Mouse (Mus musculus): ENCODE results near the gene Ccr6. TPM values are rescaled to one million over a fixed set of nuclear protein-coding genes. Genes with fewer than 3 reads are reported as not detected.
A peak's percentile ranks its signal among the peaks of the same experiment; 100 is the strongest.
"Not testable (repeated sequence)": the region's sequence is repeated elsewhere in the genome, so short reads cannot be mapped to it uniquely, and the experiment has no call there.

Ccr6 gene
- total RNA-seq, 4 experiments from 2014 or later: not detected

DNA sequence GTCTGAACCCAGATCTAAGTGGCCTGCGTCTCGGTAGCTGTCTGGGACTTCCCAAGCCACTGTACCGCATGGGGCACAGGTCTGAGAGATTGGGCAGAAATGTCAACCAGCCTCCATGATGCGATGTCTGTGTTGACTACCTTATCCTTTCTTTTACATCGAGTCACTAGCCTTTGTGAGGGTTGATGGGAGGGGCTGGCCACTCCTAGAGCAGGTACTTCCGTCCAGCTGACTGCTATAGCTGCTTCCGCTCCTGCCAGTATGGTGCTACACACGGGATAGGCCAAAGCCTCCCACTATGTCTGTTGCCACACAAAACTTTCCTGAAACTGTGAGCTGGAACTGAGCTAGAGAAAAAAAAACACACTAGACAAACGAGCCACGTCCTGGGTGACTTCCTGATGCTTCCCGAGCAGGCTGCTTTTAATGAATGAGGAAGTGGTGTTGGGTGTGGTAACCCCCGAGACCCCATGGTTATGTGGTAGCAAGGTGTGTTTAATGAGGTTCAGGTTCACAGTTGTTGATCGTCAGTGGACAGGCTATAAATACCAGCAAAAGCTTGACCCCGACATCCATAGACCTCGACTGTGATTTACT lies 2.1 kb upstream of the Ccr6 start:
- DNase-seq (ENCODE audit: low spot score in 2 of 2): no peak

DNA sequence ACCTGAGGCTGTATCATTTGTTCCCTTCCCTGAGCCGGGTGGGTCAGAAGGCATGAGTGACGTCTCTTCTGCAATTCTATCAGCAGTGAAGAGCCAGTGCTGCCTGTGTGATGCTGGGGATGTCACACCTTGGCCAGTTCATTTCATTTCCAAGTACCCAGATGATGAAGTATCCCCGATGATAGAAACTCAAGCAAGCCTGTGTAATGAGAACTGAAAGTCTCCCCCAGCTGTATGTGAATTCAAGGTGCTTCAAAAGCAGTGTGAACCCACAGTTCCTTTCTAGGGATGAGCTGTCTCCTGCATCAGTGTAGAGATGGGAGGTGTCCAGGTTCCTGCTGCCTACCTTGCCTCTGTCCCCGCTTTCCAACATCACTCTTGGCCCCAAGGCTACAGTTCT lies 1.3 kb upstream of the Ccr6 start:
- DNase-seq (ENCODE audit: low spot score in 2 of 2): no peak

DNA sequence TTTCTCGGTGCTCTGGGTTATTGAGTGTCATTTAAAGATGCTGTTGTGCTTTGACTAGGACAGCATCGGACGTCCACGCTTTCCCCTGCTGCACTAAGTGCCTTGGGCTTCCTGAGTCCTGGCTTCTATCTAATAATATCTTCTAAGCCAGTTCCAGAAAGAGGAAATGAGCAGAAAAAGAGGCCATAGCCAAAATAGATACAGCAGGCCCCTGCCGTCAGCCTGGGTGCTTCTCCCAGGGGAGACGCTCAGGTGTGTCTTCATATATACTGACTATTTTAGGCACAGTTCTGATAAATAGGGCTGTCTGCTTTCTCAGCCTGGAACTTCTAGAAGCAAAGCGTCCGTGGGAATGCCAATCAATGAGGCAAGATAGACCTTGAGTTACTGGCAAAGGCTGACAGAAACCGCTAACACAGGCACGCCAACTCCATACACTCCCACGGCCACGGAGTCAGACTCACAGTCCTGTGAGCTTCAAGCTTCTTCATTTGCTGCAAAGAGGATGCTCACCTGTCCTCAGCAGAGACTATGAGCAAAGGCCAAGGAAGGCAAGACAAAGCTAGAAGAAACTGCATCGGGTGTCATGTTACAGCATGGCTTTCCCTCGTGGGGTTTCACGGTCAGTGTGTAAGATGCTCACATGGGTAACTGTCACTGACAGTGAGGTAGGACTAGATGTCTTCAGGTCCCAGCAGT lies 2.3 kb downstream of the Ccr6 start:
- no peak for DNase-seq (ENCODE audit: low spot score in 2 of 2)

DNA sequence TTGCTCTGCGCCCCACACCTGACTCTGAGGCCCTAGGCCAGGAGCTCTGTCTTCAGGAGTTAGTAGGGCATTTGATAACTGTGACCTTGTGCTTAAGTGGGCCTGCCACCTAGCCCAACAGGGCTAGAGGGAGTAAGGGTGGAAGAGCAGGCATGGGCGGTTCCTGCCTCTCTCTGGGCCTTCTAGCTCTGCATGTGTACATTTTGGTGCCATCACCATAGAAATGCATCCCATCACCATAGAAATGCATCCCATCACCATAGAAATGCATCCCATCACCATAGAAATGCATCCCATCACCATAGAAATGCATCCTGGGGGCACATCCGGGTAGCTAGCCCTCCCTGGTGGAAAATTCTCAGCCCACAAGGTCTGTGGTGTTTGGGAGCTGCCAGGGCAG lies 3.7 kb downstream of the Ccr6 start:
- no peak for DNase-seq (ENCODE audit: low spot score in 2 of 2)

DNA sequence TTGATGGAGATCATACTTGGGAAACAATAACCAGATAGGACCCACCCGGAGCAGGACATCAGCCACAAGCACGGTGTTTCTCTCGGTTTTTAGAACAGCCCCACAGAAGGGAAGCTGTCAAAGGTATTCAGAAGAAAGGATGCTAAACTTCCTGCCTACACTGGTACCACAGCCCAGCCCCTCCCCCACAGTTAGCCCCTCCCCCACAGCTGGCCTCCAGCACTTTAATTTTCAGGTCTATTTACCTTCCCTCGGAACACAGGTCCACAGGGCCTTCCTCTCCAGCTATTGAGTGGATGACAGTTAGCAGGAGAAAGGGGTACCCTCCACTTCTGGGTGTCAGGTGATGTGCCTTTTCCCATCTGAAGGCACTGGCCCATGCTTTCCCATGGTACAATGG lies 4.7 kb downstream of the Ccr6 start:
- DNase-seq (ENCODE audit: low spot score in 2 of 2): no peak

DNA sequence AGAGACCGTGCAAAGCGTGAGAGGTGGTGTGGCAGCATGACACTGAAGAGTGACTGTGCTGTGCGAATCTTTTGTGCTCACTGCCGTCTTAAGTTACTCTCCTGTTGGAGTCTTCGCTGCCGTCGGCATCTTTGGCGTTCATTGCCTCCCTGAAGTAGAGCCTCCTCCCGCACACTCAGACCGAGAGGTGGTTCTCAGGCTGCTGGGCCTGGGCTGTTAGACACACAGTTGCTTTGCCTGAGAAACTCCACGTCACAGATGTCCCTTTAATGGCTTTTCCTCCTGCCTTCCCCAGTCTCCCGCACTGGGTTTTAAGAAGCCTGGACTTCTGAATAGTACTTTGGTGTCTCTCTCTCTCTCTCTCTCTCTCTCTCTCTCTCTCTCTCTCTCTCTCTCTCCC lies 5.8 kb downstream of the Ccr6 start:
- no peak for DNase-seq (ENCODE audit: low spot score in 2 of 2)

DNA sequence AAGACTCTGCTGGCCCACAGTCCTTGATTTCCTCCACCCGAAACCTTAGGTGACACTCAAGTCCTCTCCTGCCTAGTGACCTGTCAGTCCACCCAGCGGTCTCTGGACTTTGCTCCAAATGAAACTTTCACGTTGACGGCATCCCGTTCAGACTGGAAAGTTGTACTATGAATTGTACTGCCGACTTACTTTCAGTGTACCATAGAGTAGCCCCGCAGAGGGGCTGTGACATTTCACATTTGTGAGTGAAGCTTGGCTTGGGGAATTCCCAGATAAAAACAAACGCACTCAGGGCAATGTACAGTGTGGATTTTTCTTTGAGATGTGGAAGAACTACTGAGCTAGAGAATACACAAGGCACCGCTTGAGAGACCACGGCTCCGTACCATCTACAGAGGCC lies 6.3 kb downstream of the Ccr6 start:
- no peak for DNase-seq (ENCODE audit: low spot score in 2 of 2)

DNA sequence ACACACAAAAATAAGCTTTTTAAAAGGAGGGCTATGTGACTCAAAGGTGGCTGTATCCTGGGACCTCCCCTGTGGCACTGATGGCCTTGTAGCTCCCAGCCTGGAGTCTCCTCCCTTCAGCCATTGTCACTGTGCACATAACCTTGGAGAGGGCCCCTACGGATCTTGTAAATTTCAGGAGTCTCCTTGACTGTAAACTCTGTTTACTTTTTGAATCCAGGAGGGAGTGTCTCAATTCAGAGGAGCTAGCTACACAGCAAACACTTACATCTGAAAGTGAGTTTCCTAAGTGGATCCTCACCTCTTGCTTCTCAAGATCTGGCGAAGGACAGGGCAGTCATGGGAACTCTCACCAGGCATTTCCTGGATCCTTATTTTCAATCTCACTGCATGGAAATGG lies 8.3 kb downstream of the Ccr6 start:
- no peak for DNase-seq (ENCODE audit: low spot score in 2 of 2)

DNA sequence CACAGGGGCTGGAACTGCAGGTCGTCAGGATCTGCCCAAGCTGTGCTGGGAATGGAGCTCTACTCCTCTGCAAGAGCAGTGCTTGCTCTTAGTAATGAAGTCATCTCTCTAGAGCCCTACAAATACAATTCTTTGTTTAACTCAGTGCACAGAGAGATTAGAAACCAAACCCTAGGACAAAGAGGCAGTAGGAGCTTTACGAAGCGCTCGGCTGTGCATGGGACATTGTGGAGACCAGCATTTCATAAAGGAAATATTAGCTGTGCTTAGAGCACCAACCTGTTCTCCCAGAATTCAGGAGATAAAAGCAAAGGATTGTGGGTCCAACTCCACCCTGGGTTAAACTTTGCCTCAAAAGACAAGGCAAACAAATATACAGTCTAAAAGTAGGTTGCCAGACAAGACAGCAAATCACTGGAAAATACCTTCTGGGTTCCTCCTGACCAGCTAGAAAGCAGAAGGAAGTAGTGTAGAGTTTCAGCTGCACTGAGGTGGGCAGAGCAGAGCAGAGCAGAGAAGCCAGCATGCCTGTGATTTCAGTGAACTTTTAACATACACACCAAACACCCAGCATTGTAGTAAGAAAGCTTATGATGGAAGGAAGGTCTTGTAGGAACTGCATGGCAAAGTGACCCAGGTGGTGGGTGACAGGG lies 10.4 kb downstream of the Ccr6 start:
- DNase-seq (ENCODE audit: low spot score in 2 of 2): no peak

DNA sequence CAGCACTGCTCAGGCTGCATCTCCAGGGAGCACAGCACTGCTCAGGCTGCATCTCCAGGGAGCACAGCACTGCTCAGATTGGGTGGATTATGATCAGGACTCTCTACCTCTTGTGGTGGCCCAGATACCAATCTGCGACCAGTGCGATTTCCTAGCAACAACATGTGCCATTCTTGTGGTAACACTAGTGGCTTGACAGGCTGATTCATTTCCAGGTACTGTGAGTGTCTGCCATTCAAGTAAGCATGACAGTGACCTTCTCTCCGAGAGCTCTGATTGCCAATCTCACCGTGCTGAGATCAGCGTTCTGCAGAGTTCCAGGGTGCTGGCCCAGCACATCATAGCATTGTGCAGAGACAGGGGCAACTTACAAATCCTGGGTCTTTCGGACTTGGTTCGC lies 15.9 kb downstream of the Ccr6 start:
- no peak for DNase-seq (ENCODE audit: low spot score in 2 of 2)

DNA sequence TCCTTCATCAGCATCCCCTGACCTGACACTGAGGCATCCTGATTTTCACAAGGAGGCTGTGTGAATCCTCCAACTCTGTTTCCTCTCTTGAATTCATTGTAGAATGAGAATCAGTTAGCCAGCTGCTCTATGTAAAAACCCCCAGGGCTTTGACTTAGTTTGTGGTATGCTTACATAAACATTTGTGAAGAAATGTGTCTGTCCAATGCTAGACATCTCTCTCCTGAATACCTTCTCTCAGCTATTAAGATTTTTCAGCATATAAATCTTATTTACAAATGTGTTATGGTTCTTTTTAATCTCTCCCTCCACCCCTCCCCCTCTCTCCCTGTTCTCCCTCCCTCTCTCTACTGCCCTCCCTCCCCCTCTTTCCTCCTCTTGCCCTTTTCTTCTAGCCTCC lies 18.4 kb downstream of the Ccr6 start:
- DNase-seq (ENCODE audit: low spot score in 2 of 2): no peak

DNA sequence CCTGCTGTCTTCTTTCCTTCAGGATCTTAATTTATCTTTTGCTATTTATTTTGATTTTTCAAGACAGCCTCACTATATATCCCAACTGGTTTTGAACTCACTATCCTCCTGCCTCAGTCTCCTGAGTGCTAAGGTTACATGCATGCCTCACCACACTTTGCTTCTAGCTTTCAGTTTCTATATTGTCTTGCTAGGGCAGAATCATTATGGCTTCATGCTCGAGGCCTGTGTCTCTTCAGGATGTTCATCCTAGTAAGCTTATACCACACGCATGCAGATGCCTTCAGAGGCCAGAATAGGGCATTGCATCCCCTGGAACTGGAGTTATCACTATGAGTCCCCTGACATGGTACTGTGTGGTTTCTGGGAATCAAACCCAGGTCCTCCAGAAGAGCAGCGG lies 19.1 kb downstream of the Ccr6 start:
- DNase-seq (ENCODE audit: low spot score in 2 of 2): no peak

DNA sequence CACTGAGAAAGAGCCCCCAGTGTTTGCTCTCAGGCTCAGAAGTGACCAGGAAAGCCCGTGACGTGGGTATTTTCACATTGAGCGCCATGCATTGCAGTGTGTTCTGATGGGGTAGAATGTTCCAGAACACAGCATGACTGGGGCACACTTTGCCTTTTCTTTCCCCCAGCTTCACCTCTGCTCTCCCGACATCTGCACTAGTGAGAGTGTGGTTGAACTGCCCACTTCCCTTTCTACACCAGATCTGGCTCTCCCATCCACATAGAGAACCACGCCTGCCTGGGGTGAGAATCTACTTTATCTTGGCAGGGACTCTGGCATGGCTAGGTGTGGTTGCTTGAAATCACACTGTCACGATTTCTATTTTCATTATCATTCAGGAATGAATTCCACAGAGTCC lies 19.7 kb downstream of the Ccr6 start:
- DNase-seq (ENCODE audit: low spot score in 2 of 2): no peak

DNA sequence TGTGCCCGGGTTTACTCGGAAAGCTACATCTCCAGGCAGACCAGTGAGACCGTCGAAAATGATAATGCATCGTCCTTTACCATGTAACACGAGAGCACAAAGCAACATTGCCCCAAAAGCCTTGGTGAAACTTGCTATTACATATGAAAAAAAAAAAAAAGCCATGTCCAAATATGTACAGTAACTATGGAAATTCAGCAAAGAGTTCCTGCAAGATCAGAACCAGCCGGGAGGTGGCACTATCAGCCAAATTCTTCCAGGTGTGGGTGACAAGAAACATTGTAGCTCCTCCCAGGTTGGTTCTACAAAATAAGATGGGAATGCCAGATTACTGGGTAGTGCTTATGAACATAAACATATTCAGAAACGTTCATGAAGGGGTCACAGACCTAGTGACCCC lies 21.1 kb downstream of the Ccr6 start:
- DNase-seq (ENCODE audit: low spot score in 2 of 2): no peak

DNA sequence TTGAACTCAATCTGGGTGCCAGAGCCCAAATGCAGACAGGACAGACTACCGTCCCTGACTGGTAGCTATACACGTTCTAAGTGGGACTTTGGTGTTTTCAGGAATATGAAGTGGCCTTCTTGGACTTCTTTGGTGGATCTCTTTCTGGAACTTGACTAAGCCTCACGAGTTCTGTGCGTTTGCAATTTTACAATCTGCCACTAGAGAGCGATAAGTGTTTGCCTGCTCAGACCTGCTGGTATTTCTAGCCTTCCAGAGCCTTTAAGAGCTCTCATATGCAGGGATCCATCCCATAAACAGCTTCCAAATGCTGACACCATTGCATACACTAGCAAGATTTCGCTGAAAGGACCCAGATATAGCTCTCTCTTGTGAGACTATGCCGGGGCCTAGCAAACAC lies 28.8 kb downstream of the Ccr6 start:
- not testable (repeated sequence) for DNase-seq (ENCODE audit: low spot score in 2 of 2)

DNA sequence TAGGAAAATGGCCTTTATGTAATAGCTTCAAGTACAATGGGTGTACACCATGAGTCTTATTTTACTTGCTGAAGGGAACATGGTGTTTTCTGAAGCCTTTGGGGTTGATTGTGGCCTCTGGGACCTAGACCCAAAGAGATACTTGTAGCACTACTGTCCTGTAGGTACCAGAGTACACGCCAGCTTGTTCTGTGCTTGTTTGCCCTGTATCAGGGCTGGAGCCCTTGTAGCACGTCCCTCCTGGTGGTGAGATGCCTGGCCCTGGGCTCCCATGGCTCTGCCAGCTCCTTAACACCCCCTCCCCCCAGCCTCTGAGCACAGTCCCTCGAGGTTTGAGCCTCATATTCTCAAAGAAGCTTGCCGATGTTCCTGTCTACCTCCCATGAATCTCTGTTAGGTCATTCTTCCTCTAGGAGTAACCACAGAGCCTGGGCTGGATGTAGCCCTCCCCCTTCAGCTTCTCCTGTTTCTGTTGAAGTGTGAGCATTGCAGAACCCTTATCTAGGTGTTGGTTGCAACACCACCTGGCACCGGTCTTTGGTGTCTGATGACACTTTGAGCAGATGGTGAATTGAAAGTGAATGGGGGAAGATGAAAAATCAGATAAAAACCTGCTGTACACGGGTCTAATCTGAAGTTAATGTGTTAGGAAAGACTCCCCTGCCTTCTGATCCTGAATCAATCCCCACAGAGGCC lies 36.4 kb downstream of the Ccr6 start:
- DNase-seq (ENCODE audit: low spot score in 2 of 2): no peak

DNA sequence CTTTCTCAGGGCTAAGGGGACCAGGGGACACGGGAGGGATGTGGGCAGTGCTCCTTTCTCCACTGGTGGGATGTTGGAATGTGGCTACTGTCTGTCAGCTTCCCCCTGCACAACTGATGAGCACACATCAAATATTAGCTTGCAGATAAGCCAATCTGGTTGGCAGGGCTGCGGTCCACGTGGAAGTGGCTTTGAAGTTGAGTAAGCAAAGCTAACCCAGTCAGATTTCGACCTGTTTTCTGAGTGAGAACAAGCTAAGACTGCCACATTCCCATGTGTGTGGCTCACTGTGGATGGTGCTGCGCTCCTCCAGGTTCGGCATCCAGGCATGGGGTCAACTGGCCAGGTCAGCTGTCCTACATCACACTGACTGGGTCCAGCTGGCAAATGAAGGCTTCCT lies 37.1 kb downstream of the Ccr6 start:
- DNase-seq (ENCODE audit: low spot score in 2 of 2): no peak

DNA sequence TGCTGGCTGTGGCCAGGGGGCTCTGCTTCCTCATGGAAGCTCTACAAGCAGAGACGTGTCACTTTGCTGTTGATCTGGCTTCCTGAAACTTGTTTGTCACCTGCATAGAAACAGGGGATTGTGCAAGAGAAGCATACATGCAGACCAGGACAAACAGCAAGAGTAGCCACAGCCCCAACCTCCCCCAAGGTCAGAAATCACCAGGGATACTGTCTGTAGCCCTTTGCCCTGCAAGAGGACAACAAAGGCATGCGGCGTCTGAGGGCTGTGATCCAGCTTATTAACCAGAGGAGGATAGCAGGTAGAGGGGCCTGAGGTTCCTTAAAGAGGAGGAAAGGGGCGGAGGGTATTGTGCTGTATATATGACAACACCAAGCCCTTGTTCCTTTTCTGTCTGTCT lies 40.2 kb downstream of the Ccr6 start:
- DNase-seq (ENCODE audit: low spot score in 2 of 2): no peak

DNA sequence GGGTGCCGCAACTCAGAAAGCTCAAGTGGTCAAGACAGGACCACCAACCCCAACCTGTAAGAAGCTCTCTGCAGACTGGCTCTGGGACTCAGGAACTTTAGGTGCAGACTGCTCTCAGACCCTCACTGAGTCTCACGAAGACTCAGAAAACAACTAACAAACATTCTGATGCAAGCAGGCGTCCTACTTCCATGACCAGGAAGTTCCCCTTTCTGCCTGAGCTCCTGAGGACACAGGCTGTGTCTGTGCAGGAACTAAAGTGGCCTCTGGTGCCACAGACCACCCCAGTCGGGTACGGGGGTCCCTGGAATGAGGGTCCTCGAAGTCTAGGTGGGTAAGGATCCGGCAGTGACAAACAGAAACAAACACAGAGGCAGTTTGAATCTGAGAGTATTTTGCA lies 40.8 kb downstream of the Ccr6 start:
- no peak for DNase-seq (ENCODE audit: low spot score in 2 of 2)

DNA sequence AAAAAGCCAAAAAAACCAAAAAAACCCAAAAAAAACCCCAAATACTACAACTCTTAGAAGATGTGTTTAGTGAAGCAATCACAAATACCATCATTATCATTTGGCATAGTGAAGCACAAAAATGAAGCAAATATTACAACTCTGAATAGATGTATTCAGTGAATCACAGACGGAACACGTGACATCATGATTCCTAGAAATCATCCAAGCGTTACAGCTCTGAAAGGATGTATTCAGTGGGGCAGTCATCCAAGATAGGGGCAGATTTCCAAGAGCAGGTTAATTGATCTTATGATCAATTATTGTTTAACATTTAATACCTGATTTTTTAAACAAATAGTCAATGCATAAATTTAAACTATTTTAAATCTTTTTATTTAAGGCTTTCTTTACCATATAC lies 41.4 kb downstream of the Ccr6 start:
- no peak for DNase-seq (ENCODE audit: low spot score in 2 of 2)

DNA sequence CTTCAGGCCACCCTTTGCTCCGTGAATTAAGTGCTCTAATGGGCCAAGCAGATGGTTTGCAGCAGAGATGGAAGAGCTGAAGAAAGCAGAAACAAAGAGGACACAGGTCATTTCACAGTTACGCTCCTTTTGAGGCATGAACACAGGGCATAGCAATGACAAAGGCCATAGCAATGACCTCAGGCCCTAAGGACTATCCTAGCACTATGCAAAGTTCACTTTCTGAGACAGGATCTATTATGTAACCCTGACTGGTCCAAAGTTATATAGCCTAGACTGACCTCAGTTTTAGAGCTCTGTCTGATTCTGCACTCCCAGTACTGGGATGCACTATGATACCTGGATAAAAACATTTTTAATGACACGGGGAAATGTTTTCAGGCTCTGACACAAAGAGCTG lies 42.5 kb downstream of the Ccr6 start:
- no peak for DNase-seq (ENCODE audit: low spot score in 2 of 2)

DNA sequence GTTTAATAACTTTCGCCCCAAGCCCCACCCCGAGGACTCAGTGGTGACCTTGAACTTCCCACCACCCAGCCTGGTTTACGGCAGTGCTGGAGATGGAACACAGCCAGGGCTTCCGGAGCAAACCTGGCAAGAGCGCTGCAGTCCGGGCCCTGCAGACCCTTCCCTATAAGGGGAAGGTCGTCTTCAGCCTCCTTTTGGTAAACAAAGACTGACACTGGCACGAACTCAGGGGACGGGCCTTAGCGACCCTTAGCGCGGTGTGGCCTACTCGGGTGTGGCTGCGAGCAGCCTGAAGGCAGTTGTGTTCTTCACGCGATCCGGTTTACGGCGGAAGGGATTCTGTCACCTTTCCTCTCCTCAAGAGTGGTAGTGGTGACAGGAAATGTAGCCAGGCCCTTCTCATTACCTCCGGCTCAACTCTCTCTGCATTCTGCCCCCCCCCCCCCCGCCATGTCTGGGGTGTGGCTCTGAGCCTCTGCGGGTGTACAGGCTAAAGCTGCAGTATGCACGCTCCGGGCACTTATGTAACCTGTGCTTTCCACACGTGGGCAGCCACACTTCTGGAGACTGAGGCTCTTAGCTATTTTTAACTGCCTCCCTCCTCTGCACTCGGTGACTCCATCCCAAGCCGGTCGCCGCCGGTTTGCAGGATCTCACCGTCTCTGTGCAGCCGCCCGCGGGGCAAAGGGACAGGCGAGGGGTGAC lies 47.1 kb downstream of the Ccr6 start, which contains the start of gene Mpc1:
Gene Mpc1, plus strand, starts transcription at position 84 of the 705 bp plus-strand sequence.
- peak; percentile 79 to 90 for DNase-seq (ENCODE audit: low spot score in 2 of 2)

Data from gastrocnemius, adult 8-10 months (tissue).